Mouse (Mus musculus) kidney, adult 11 months (tissue): ENCODE data around the gene Npr3.
A peak's percentile ranks its signal among the peaks of the same experiment; 100 is the strongest.

Experiments used
- DNase-seq: peaks from one replicate; pipeline ENCODE4 v3.0.0; 2022

Npr3 gene

GRCm38 (mm10) chr15:11906571-11907531 is at the start of gene Npr3:
TSS of gene Npr3 (minus strand) at chr15:11907287.
- peak; percentile 26 for DNase-seq

GRCm38 (mm10) chr15:11956129-11956528 is 49.0 kb upstream of the Npr3 start:
- DNase-seq = no peak

DNA sequence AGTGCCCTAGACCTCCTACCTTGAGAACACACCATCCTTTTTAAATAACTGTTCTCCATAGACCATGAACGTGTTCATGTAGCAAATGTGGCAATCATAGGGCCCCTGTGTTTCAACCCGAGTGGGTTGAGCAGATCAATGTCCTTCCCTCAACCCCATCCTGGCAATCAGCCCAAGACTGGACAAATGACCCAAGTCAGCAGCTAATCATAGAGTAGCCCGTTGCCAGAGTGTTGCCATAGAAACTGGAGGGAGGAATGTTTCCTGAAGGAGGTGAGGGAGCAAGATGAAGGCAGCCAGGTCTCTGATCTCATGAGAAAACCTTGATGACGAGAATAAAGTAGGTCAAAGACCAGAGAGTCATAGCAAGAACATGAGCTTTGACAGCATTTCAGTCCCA is 47.1 kb upstream of the Npr3 start:
- DNase-seq = no peak

DNA sequence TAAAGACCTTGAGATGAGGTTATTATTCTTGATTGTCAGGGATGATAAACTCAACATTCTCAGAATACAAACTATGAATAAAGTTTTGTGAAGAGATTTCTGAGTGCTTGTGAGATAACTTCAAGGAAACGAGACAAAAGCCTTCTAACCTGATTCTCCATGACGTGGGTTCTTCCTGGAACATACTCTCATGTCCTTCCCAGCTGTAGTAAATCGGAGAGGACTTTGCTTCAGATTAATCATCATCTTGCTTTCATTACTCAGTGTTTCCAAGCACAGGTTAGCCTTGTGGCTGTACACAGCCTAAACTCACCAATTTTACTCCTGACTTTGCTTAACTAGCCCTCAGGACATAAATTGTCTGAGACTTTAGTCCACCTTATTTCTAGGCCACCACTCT is 45.1 kb upstream of the Npr3 start:
- DNase-seq = no peak

GRCm38 (mm10) chr15:11951181-11951580 is 44.1 kb upstream of the Npr3 start:
- no peak for DNase-seq

DNA sequence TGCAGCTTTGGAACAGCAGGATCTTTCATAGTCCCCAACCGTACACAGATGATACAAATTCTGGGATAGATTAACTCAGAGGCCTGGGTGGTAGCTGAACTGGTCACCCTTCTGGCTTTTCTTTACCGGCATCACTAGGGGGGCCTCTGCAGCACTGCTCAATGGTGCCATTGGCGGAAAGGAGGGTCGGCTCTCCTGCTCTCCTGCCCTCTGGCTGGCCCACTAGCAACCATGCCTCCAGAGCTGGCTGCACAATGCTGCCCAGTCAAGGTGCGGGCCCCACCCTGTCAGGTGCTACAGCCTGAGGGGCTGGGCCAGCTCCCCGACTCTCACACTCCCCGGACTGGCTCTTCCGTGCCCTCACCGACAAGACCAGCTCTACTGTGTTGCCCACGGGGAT is 43.1 kb upstream of the Npr3 start:
- no peak for DNase-seq

DNA sequence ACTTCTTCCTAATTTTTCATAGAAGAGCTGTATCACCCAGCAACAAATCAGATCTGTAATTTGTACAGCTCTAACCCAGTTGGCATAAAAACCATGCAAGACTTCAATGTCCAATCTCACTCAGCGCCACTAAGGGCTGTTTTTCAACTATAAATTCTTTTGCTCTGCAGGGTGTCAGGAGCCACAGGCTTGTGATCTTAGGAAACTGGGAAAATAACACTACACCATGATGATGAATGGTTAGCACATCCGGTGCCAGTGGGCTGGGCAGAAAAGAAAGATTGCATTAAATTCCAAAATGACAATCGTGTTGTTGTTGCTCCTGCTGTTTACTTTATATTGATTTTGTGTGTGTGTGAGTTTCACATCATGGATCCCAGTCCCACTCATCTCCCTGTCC is 42.4 kb upstream of the Npr3 start:
- DNase-seq = no peak

DNA sequence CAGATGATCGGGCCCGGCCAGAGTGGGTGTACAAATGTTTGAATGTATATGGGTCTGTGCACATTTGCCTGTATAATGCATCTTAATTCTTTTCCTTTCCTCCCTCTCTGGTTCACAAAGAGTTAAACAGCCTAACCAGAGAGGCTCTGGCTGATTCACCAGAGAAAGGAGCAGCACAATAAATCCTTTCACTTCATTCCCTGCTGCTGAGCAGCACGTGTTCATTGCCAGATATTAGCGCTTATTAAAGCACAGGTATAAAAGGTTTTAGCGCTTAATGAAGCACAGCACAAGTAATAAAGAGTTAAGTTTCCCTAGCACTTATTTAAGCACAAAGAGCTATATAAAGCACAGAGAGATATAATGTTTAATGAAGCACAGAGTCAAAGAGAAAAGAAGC is 33.8 kb upstream of the Npr3 start:
- DNase-seq = no peak

DNA sequence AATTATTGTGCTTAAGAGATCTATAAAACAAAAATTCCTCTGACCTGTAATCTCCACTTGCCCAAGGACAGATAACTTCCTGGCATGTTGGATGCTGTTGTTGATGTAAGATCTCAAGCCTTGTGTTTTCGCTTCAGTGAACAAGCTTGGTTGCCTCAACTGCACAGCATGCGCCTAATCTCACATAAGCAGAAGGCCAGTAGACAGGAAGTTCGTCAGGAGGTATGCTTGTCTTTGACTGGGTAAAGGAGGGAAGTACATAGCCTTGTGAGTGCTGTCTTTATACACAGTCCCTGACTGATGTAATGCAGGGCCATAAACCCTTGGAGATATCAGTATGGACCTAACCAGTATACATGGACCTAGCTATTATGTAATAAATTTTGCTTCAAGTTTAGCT is 20.7 kb upstream of the Npr3 start:
- DNase-seq = no peak

DNA sequence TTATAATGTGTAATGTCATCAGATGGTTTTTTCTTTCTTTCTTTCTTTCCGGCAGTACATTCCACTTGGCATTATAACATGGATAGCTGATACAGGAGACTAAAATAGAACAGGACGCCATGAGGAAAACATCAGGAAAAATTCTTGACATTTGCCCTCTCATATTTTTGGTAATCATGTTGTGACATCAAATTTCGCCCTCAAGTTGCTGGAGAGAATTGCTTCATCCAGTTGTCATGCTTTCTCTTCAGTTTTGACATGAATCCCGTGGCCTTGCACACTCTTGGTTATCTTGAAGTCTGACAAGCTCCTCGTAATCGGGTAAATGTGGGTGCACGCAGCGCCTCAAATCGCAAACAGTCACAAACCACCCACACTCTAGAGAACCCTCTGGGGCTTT is 7.0 kb upstream of the Npr3 start:
- no peak for DNase-seq

GRCm38 (mm10) chr15:11909875-11910274 is 2.8 kb upstream of the Npr3 start:
- DNase-seq = no peak

DNA sequence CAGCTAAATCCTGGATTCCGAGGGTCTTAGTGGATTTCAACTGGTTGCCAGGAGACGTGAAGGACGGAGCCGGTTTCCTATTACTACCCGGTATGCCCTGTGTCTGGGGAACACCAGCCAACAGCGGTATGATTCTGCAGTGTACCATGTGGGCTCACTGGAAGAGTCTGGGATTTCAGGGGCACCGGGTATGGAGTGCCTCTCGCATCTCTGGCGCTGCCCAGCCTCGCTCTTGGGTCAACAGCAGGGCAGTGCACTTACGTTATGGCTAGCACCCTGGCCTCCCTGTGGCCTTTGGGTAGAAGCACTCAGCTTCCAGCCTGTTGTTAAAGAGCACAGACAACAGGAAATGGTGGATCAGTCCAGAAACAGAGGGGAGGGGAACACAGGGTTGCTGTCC is 1.1 kb upstream of the Npr3 start:
- DNase-seq = peak; percentile 19

DNA sequence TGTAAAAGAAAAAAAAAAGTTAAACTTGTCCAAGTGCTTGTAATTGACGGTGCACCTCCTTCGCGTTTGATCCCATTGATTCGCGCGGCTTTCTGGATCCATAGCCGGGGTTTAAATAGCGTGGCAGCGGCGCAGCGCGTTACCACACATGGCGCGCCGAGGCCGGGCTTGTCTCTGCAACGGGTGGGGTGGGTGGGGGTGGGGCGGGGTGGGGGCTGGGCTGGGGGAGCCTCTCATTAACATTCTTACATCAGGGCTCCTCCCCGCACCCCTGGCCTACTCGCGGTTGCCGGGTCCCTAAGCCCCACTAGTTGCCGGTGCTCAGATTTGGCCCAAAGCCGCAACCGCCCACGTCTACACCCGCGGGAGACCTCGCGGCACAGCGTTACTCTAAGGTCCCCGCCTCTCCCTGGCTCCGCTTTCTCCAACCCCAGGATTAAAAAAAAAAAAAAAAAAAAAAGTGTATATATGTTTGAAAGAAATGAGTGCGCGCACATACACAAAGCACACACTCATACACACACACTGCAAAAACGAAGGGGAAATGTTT is 991 bp downstream of the Npr3 start:
- DNase-seq = peak; percentile 26

- DNase-seq = peak; percentile 19
Measured at GRCm38 (mm10) chr15:11904848-11905672, 2.0 kb downstream of the Npr3 start.

- DNase-seq = peak; percentile 22
Measured at GRCm38 (mm10) chr15:11904043-11904847, 2.8 kb downstream of the Npr3 start.

- peak; percentile 46 for DNase-seq
Measured at GRCm38 (mm10) chr15:11903196-11904042, 3.7 kb downstream of the Npr3 start.

DNA sequence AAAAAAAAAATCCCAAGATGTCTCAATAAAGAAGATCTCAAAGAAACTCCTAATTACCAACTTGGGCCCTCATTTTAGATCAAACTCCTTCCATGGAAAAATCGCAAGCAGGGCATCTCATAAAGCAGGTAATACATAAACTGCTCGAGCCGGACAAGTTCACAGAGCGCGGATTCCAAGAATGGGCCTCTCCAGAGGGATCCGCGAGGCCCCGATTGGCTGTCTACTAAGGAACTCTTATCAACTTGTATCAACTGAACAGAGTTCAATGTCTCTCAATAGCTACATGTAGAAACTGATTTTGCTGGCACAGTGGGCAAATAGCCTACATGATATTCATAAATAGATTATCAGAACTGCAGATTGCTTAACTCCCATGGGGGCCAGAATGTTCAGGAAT is 9.5 kb downstream of the Npr3 start:
- DNase-seq = no peak

- DNase-seq = no peak
Measured at GRCm38 (mm10) chr15:11897162-11897561, 9.9 kb downstream of the Npr3 start.

GRCm38 (mm10) chr15:11893969-11894368 is 13.1 kb downstream of the Npr3 start:
- DNase-seq = no peak

GRCm38 (mm10) chr15:11891395-11891794 is 15.7 kb downstream of the Npr3 start:
- no peak for DNase-seq

DNA sequence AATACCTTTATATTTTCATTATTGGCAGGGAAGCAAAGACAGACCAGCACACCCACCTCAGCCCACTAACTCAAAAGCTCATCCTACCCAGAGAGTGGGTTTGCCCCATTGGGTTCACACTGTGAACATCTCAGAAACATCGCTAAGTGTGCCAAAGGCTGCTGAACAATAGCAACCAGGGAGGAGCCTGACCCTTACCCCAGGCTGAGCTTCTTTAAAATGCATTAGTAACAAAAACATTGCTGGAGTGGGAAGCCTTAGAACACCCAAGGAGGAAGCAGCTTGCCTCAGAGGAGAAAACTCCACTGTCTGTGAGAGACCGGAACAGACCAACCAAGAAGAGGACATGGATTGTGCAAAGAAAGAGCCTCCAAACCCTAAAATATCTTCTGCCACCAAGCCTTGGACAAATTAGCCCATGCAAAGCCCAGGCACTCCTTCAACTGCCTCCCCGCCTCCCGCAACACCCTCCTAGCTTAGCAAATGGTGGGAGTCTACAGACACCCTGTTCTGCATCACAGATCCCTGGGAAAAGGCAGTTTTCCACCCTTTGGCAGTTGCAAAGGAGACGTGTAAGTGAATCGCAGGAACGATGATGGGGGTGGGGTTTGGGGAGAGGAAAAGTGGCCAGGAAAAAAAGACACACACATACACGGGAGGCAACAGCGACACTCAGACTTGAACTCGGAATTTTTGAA is 24.4 kb downstream of the Npr3 start:
- no peak for DNase-seq
